Mouse (Mus musculus) heart, embryonic 15.5 days (tissue): ENCODE results near the gene Zfp747. TPM values are rescaled to one million over a fixed set of nuclear protein-coding genes. Genes with fewer than 3 reads are reported as not detected.
"Not testable (repeated sequence)": the region's sequence is repeated elsewhere in the genome, so short reads cannot be mapped to it uniquely, and the experiment has no call there.

Experiments
- ATAC-seq: fragments of 200-750 bp; cut with Nextera tagmentation; replicated peaks from 2 replicates; pipeline ENCODE4 v1.8.0; 2017; ENCODE audit warnings: low read depth, moderate TSS enrichment; ENCODE audit not compliant: insufficient number of reproducible peaks, insufficient read depth, low FRiP score
- H3K27ac ChIP-seq: fragments of 300-500 bp; sonication (generic); 2 replicates; pipeline ENCODE4 v1.5.1; 2015; ENCODE audit warnings: mild to moderate bottlenecking, inconsistent platforms
- H3K27me3 ChIP-seq: fragments of 300-500 bp; sonication (generic); 2 replicates; pipeline ENCODE4 v1.6.1; 2015; ENCODE audit warnings: inconsistent platforms
- H3K36me3 ChIP-seq: fragments of 300-500 bp; sonication (generic); 2 replicates; pipeline ENCODE4 v1.6.1; 2015; ENCODE audit warnings: mild to moderate bottlenecking, inconsistent platforms
- H3K4me1 ChIP-seq: fragments of 300-500 bp; sonication (generic); replicated peaks from 2 replicates; pipeline ENCODE4 v1.6.1; 2015; ENCODE audit warnings: inconsistent platforms
- H3K4me2 ChIP-seq: fragments of 300-500 bp; sonication (generic); 2 replicates; pipeline ENCODE4 v1.6.1; 2015; ENCODE audit warnings: inconsistent platforms, mild to moderate bottlenecking, moderate library complexity
- H3K4me3 ChIP-seq: fragments of 300-500 bp; sonication (generic); 2 replicates; pipeline ENCODE4 v1.5.1; 2015; ENCODE audit warnings: mild to moderate bottlenecking, inconsistent platforms
- H3K9ac ChIP-seq: fragments of 300-500 bp; sonication (generic); 2 replicates; pipeline ENCODE4 v1.6.1; 2015; ENCODE audit warnings: mild to moderate bottlenecking, inconsistent platforms
- H3K9me3 ChIP-seq: fragments of 300-500 bp; sonication (generic); replicated peaks from 2 replicates; pipeline ENCODE4 v1.6.1; 2016; ENCODE audit warnings: inconsistent platforms
- WGBS: fragments of 180-500 bp; shearing (Covaris S2); methylation state at CpG from one replicate; pipeline ENCODE4 v1.1.7; 2015; ENCODE audit warnings: mixed read lengths; 5-methylcytosine and 5-hydroxymethylcytosine counted together
- polyA plus RNA-seq: library from polyadenylated mRNA; unstranded; fragments of >200 nt; fragmentation: Nextera tagmentation; extraction: Ambion mirVana; gene quantifications from 2 replicates; pipeline ENCODE4 v1.2.1, GENCODE M21; 2015

Zfp747 gene
- 4.6 and 5.6 TPM in 2 replicates for polyA plus RNA-seq

- Histone ChIP-seq H3K9ac (peak within 1 kb of the TSS; percentile 82), H3K4me2 (peak within 1 kb of the TSS; percentile 77), H3K27ac (peak within 1 kb of the TSS; percentile 69), H3K4me3 (peak within 1 kb of the TSS; percentile 86)
- WGBS, result under 1% methylated on average over 49 of the region's 49 CpGs
- not testable (repeated sequence) for H3K4me1 ChIP-seq, H3K36me3 ChIP-seq, H3K9me3 ChIP-seq, H3K27me3 ChIP-seq
- ATAC-seq, result peak; percentile 93
Measured at GRCm38 (mm10) chr7:127375271-127376245, at the start of gene Zfp747. Gene Zfp747 (minus strand): TSS chr7:127376050.

- WGBS, result 94% methylated on average over 3 of the region's 3 CpGs
- ATAC-seq, result no peak
Measured at GRCm38 (mm10) chr7:127425291-127425690, 49.4 kb upstream of the Zfp747 start.

GRCm38 (mm10) chr7:127422247-127422646 lies 46.4 kb upstream of the Zfp747 start:
- under 1% methylated on average over 15 of the region's 15 CpGs for WGBS
- Histone ChIP-seq H3K4me1 (peaks cover 14% of the 10 kb centered on the region), H3K9ac (peak overlapping the region; percentile 89; the same call in 1 of the 2 replicates), H3K27me3 (peaks cover 10% of the 10 kb centered on the region), H3K9me3 (no peaks in the 10 kb centered on the region), H3K4me2 (peak overlapping the region; percentile 89), H3K36me3 (peaks cover 13% of the 10 kb centered on the region; the same call in 1 of the 2 replicates), H3K27ac (no peak overlapping the region), H3K4me3 (peak overlapping the region; percentile 85)
- ATAC-seq, result no peak

More at GRCm38 (mm10) chr7:127425291-127425690, 49.4 kb upstream of the Zfp747 start:
- Histone ChIP-seq H3K27me3 (peaks cover 10% of the 10 kb centered on the region), H3K27ac (no peak overlapping the region), H3K4me2 (no peak overlapping the region), H3K4me1 (peaks cover 14% of the 10 kb centered on the region), H3K9ac (no peak overlapping the region), H3K36me3 (no peaks in the 10 kb centered on the region), H3K9me3 (no peaks in the 10 kb centered on the region), H3K4me3 (no peak overlapping the region)

- peaks cover 10% of the 10 kb centered on the region for H3K27me3 ChIP-seq
- ATAC-seq, result peak; percentile 89
- H3K4me1 ChIP-seq, result peaks cover 14% of the 10 kb centered on the region
- peak within 1 kb of the TSS; percentile 85 for H3K4me3 ChIP-seq
- H3K9me3 ChIP-seq, result no peaks in the 10 kb centered on the region
- peak within 1 kb of the TSS; percentile 89 for H3K9ac ChIP-seq
- H3K4me2 ChIP-seq, result peak within 1 kb of the TSS; percentile 89
- peak within 1 kb of the TSS; percentile 71 for H3K27ac ChIP-seq
- H3K36me3 ChIP-seq, result peaks cover 13% of the 10 kb centered on the region; the same call in 1 of the 2 replicates
- WGBS, result 2% methylated on average over 48 of the region's 48 CpGs
Measured at GRCm38 (mm10) chr7:127421388-127422191, 45.7 kb upstream of the Zfp747 start, which contains the start of gene Zfp688. Gene Zfp688 (minus strand): TSS chr7:127422068.

- Histone ChIP-seq H3K4me3 (no peak overlapping the region), H3K4me1 (0 out of 2 replicates have a peak, but pooled peaks cover 2% of the 10 kb centered on the region), H3K27ac (no peak overlapping the region), H3K4me2 (no peak overlapping the region), H3K36me3 (no peaks in the 10 kb centered on the region), H3K9me3 (no peaks in the 10 kb centered on the region), H3K27me3 (no peaks in the 10 kb centered on the region), H3K9ac (no peak overlapping the region)
- WGBS, result 69% methylated on average over 2 of the region's 2 CpGs
- no peak for ATAC-seq
Measured at GRCm38 (mm10) chr7:127411418-127411817, 35.6 kb upstream of the Zfp747 start.

GRCm38 (mm10) chr7:127406002-127406987 lies 30.4 kb upstream of the Zfp747 start, which contains the start of gene Zfp764:
Gene Zfp764 (minus strand): TSS chr7:127406822.
- ATAC-seq, result peak; percentile 83
- Histone ChIP-seq H3K9ac (peak within 1 kb of the TSS; percentile 78), H3K4me2 (peak within 1 kb of the TSS; percentile 96), H3K4me3 (peak within 1 kb of the TSS; percentile 67), H3K27ac (peak within 1 kb of the TSS; percentile 76)
- not testable (repeated sequence) for H3K36me3 ChIP-seq, H3K27me3 ChIP-seq, H3K9me3 ChIP-seq, H3K4me1 ChIP-seq
- WGBS, result 3% methylated on average over 40 of the region's 40 CpGs

GRCm38 (mm10) chr7:127404101-127404500 lies 28.3 kb upstream of the Zfp747 start:
- WGBS, result 92% methylated on average over 6 of the region's 6 CpGs
- H3K36me3 ChIP-seq, ATAC-seq, H3K4me3 ChIP-seq, H3K4me2 ChIP-seq, H3K9me3 ChIP-seq, H3K4me1 ChIP-seq, H3K9ac ChIP-seq, H3K27ac ChIP-seq, H3K27me3 ChIP-seq: not testable (repeated sequence)

GRCm38 (mm10) chr7:127402980-127403379 lies 27.1 kb upstream of the Zfp747 start:
- no peak overlapping the region for H3K27ac ChIP-seq
- no peak overlapping the region for H3K4me2 ChIP-seq
- no peak overlapping the region for H3K4me3 ChIP-seq
- no peaks in the 10 kb centered on the region for H3K9me3 ChIP-seq
- H3K27me3 ChIP-seq, result no peaks in the 10 kb centered on the region
- H3K9ac ChIP-seq, result no peak overlapping the region
- 45% methylated on average over 2 of the region's 2 CpGs for WGBS
- ATAC-seq, result no peak
- H3K4me1 ChIP-seq, result 0 out of 2 replicates have a peak, but pooled peaks cover 5% of the 10 kb centered on the region
- H3K36me3 ChIP-seq, result peaks cover 4% of the 10 kb centered on the region; the same call in 1 of the 2 replicates

- Histone ChIP-seq H3K27ac (no peak overlapping the region), H3K4me1 (no peaks in the 10 kb centered on the region), H3K36me3 (peaks cover 4% of the 10 kb centered on the region; the same call in 1 of the 2 replicates), H3K27me3 (no peaks in the 10 kb centered on the region), H3K9me3 (no peaks in the 10 kb centered on the region), H3K4me2 (no peak overlapping the region), H3K9ac (no peak overlapping the region), H3K4me3 (no peak overlapping the region)
- no peak for ATAC-seq
- 63% methylated on average over 3 of the region's 3 CpGs for WGBS
Measured at GRCm38 (mm10) chr7:127400355-127400754, 24.5 kb upstream of the Zfp747 start.

GRCm38 (mm10) chr7:127393944-127394333 lies 18.1 kb upstream of the Zfp747 start:
- Histone ChIP-seq H3K27me3 (no peaks in the 10 kb centered on the region), H3K9ac (peak overlapping the region; percentile 42)

More at GRCm38 (mm10) chr7:127393944-127394333, 18.1 kb upstream of the Zfp747 start:
- peak overlapping the region; percentile 94 for H3K27ac ChIP-seq
- peaks cover 10% of the 10 kb centered on the region; the same call in 1 of the 2 replicates for H3K36me3 ChIP-seq
- no peak for ATAC-seq
- no peaks in the 10 kb centered on the region for H3K9me3 ChIP-seq
- 9% methylated on average over 7 of the region's 7 CpGs for WGBS
- peak overlapping the region; percentile 82 for H3K4me3 ChIP-seq
- peaks cover 16% of the 10 kb centered on the region for H3K4me1 ChIP-seq
- H3K4me2 ChIP-seq, result peak overlapping the region; percentile 65
